In the genomic region with DNA sequence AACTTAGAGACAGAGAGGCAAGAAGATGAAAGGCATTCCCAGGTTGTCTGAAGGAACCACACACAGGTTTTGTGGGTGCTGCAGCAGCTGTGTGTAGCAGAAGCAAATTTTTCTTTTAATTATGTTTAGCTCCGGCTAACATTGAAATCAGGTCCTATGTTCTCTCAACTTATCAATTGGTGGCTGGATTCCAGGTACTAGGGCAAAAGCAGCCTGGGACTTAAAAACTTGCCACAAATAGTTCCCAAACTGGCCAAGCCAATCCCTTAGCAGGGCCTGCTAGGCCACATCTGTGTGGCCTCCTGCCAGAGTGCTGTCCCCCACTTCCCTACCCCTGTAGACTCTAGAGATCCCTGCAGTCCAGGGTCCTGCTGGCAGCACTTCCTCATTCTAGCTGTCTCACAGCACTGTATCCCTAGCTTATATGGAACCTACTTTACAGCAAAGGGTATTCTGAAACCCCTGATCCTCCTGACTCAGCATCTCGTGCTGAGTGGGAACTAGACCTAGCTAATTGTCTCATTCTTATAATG, we compare ENCODE assay signal across 10 mouse cellular contexts. TPM values are rescaled to one million over a fixed set of nuclear protein-coding genes. Genes with fewer than 3 reads are reported as not detected.
DNase-seq lines count a peak whose midpoint lies in the region; ATAC-seq lines count a peak whose summit lies in the region.
"Had no signal": no experiment of that assay in that cellular context is flagged by ENCODE, and none has a peak within 500 bp of the region (broad histone marks: within the 10 kb centered on the region; RNA-seq: fewer than 3 reads in every experiment).

No protein-coding gene starts in this region.

- WGBS in kidney, embryonic 16.5 days, result 59% methylated on average over 2 of the region's 2 CpGs
- WGBS in embryonic facial prominence, embryonic 12.5 days, result 33% methylated on average over 2 of the region's 2 CpGs
- WGBS in hindbrain, embryonic 15.5 days, result 54% methylated on average over 2 of the region's 2 CpGs
- WGBS in midbrain, embryonic 16.5 days, result 64% methylated on average over 2 of the region's 2 CpGs

- no peaks in the 10 kb centered on the region for H3K27me3 ChIP-seq in kidney, embryonic 16.5 days (ENCODE audit: insufficient read depth, low read length)
- no peaks in the 10 kb centered on the region for H3K27me3 ChIP-seq in embryonic facial prominence, embryonic 12.5 days
- no peaks in the 10 kb centered on the region for H3K27me3 ChIP-seq in hindbrain, embryonic 15.5 days
- H3K27me3 ChIP-seq in midbrain, embryonic 16.5 days (ENCODE audit: control insufficient read depth, insufficient read depth, low read depth, low read length), result no peaks in the 10 kb centered on the region
- H3K27me3 ChIP-seq: Patski had no signal

- H3K9me3 ChIP-seq in kidney, embryonic 16.5 days (ENCODE audit: low read length), result no peaks in the 10 kb centered on the region
- no peaks in the 10 kb centered on the region for H3K9me3 ChIP-seq in embryonic facial prominence, embryonic 12.5 days
- H3K9me3 ChIP-seq in hindbrain, embryonic 15.5 days, result no peaks in the 10 kb centered on the region
- no peaks in the 10 kb centered on the region for H3K9me3 ChIP-seq in midbrain, embryonic 16.5 days (replicated peaks; ENCODE audit: control insufficient read depth, low read length, poor library complexity, severe bottlenecking)

- ATAC-seq in kidney, embryonic 16.5 days (ENCODE audit: low FRiP score, low TSS enrichment), result no peak
- no peak for ATAC-seq in embryonic facial prominence, embryonic 12.5 days (ENCODE audit: insufficient number of reproducible peaks, insufficient read depth, low FRiP score, low TSS enrichment)
- ATAC-seq in hindbrain, embryonic 15.5 days (ENCODE audit: low FRiP score, low read depth), result no peak
- no peak for ATAC-seq in midbrain, embryonic 16.5 days
- ATAC-seq in activated CD4-positive, CD25-positive, alpha-beta regulatory T cell, adult 4 months, result no peak

- H3K4me1 ChIP-seq in kidney, embryonic 16.5 days (ENCODE audit: insufficient read depth, low read length), result peaks cover 67% of the 10 kb centered on the region
- H3K4me1 ChIP-seq in embryonic facial prominence, embryonic 12.5 days, result peaks cover 81% of the 10 kb centered on the region
- peaks cover 64% of the 10 kb centered on the region for H3K4me1 ChIP-seq in hindbrain, embryonic 15.5 days (replicated peaks)
- H3K4me1 ChIP-seq in midbrain, embryonic 16.5 days (ENCODE audit: control insufficient read depth, insufficient read depth, low read length), result peaks cover 55% of the 10 kb centered on the region

- no peak overlapping the region for H3K4me3 ChIP-seq in kidney, embryonic 16.5 days (ENCODE audit: low read length)
- H3K4me3 ChIP-seq in embryonic facial prominence, embryonic 12.5 days, result no peak overlapping the region
- H3K4me3 ChIP-seq in hindbrain, embryonic 15.5 days, result no peak overlapping the region
- no peak overlapping the region for H3K4me3 ChIP-seq in midbrain, embryonic 16.5 days (ENCODE audit: low read depth, low read length)

- no peaks in the 10 kb centered on the region for H3K36me3 ChIP-seq in kidney, embryonic 16.5 days (ENCODE audit: insufficient read depth, low read length)
- H3K36me3 ChIP-seq in embryonic facial prominence, embryonic 12.5 days, result peaks cover 11% of the 10 kb centered on the region
- no peaks in the 10 kb centered on the region for H3K36me3 ChIP-seq in hindbrain, embryonic 15.5 days
- H3K36me3 ChIP-seq in midbrain, embryonic 16.5 days (ENCODE audit: control insufficient read depth, insufficient read depth, low read length), result no peaks in the 10 kb centered on the region

- DNase-seq in kidney, adult 18-20 months, result no peak
- DNase-seq in frontal cortex, adult 2 months (ENCODE audit: extremely low spot score in 1 of 2, low spot score in 1 of 2), result no peak
- DNase-seq in thymus, postnatal 25 days, result no peak
- DNase-seq: thymus, postnatal 14 days had no signal

- H3K9ac ChIP-seq in kidney, embryonic 16.5 days (replicated peaks; ENCODE audit: low read length), result peak overlapping the region; percentile 62
- 0 out of 2 replicates have a peak overlapping the region, but pooled peaks have one; percentile 12 for H3K9ac ChIP-seq in embryonic facial prominence, embryonic 12.5 days
- no peak overlapping the region for H3K9ac ChIP-seq in hindbrain, embryonic 15.5 days
- peak overlapping the region; percentile 62; the same call in 1 of the 2 replicates for H3K9ac ChIP-seq in midbrain, embryonic 16.5 days (ENCODE audit: low read depth, low read length)

- H3K27ac ChIP-seq in kidney, embryonic 16.5 days (ENCODE audit: low read length), result peak overlapping the region; percentile 98
- peak overlapping the region; percentile 98 for H3K27ac ChIP-seq in embryonic facial prominence, embryonic 12.5 days
- H3K27ac ChIP-seq in hindbrain, embryonic 15.5 days (replicated peaks), result peak overlapping the region; percentile 73
- H3K27ac ChIP-seq in midbrain, embryonic 16.5 days (ENCODE audit: low read length), result peak overlapping the region; percentile 84

- peak overlapping the region; percentile 26; the same call in 1 of the 2 replicates for H3K4me2 ChIP-seq in kidney, embryonic 16.5 days (replicated peaks; ENCODE audit: low read depth, low read length)
- peak overlapping the region; percentile 27 for H3K4me2 ChIP-seq in embryonic facial prominence, embryonic 12.5 days (replicated peaks)
- no peak overlapping the region for H3K4me2 ChIP-seq in hindbrain, embryonic 15.5 days
- 0 out of 2 replicates have a peak overlapping the region, but pooled peaks have one; percentile 4 for H3K4me2 ChIP-seq in midbrain, embryonic 16.5 days (ENCODE audit: low read length)

RNA-seq across cellular contexts. Expression of gene Kirrel, which starts 23.2 kb away (rescaled TPM):
- polyA plus RNA-seq in kidney, embryonic 16.5 days (2015; fragmentation: Nextera tagmentation; extraction: Ambion mirVana), result 16.4 and 18.6 TPM in 2 replicates
- polyA plus RNA-seq in embryonic facial prominence, embryonic 12.5 days (2016; fragmentation: Nextera tagmentation; extraction: Ambion mirVana), result 25.9 and 26.7 TPM in 2 replicates
- polyA plus RNA-seq in hindbrain, embryonic 15.5 days (2015; fragmentation: Nextera tagmentation; extraction: Ambion mirVana), result 6.5 and 7.0 TPM in 2 replicates
- polyA plus RNA-seq in midbrain, embryonic 16.5 days (2015; fragmentation: Nextera tagmentation; extraction: Ambion mirVana), result 5.6 and 6.9 TPM in 2 replicates
- polyA plus RNA-seq in activated CD4-positive, CD25-positive, alpha-beta regulatory T cell, adult 4 months (2017; shearing (Covaris generic)), result not detected
- polyA plus RNA-seq in frontal cortex, adult 2 months (2012; rRNA removed), result 5.4 and 5.5 TPM in 2 replicates
